Comparison of ENCODE assay signal across 17 mouse cellular contexts in the genomic region with DNA sequence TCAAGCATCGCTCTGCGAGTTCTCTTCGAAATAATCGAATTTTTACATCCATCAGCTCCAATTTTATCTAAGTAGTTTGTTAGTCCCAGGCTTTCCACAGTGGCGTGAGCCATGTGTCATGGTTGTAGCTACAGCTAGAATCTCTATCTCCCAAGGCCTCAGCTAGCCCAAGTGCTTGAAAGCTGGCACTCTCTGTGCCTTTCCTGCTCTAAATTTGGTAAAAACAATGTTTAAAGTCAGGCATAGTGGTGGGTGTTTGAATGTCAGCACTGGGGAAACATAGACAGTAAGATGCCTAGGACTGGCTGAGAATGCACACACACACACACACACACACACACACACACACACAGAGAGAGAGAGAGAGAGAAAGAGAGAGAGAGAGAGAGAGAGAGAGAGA.
"Had no signal": no experiment of that assay in that cellular context is flagged by ENCODE, and none has a peak within 500 bp of the region (broad histone marks: within the 10 kb centered on the region; RNA-seq: fewer than 3 reads in every experiment).

No protein-coding gene starts in this region.

- H3K4me2 ChIP-seq: neural tube, embryonic 12.5 days; neural tube, embryonic 13.5 days; neural tube, embryonic 15.5 days; stomach, embryonic 15.5 days had no signal

- H3K4me3 ChIP-seq: neural tube, embryonic 12.5 days; neural tube, embryonic 13.5 days; neural tube, embryonic 15.5 days; stomach, embryonic 15.5 days had no signal

- H3K36me3 ChIP-seq: neural tube, embryonic 12.5 days; neural tube, embryonic 13.5 days; neural tube, embryonic 15.5 days; stomach, embryonic 15.5 days had no signal

- DNase-seq: retina, postnatal 1 day; right cerebral cortex, adult 18-20 months; right cerebral cortex, postnatal 14 days; right cerebral cortex, postnatal 25 days; right cerebral cortex, postnatal 4 days; spleen, adult 18-20 months; thymus, adult 18-20 months; thymus, adult 2 months; thymus, postnatal 14 days; thymus, postnatal 25 days; thymus, postnatal 36 days; thymus, postnatal 4 days had no signal

- H3K27me3 ChIP-seq: neural tube, embryonic 12.5 days; neural tube, embryonic 13.5 days; neural tube, embryonic 15.5 days; stomach, embryonic 15.5 days had no signal

- H3K9me3 ChIP-seq: neural tube, embryonic 12.5 days; neural tube, embryonic 13.5 days; neural tube, embryonic 15.5 days; stomach, embryonic 15.5 days had no signal

- H3K9ac ChIP-seq: neural tube, embryonic 12.5 days; neural tube, embryonic 13.5 days; neural tube, embryonic 15.5 days; stomach, embryonic 15.5 days had no signal

- H3K27ac ChIP-seq: neural tube, embryonic 12.5 days; neural tube, embryonic 13.5 days; neural tube, embryonic 15.5 days; stomach, embryonic 15.5 days; stomach, postnatal 0 days had no signal

- H3K4me1 ChIP-seq: neural tube, embryonic 13.5 days; neural tube, embryonic 15.5 days; stomach, embryonic 15.5 days had no signal
